Mouse (Mus musculus) effector memory CD4-positive, alpha-beta T cell, adult 5 months (primary cell): ENCODE results near the gene Nme3. TPM values are rescaled to one million over a fixed set of nuclear protein-coding genes. Genes with fewer than 3 reads are reported as not detected.

ENCODE experiments used
- polyA plus RNA-seq: library from polyadenylated mRNA; unstranded; fragments of 100-300 nt; shearing (Covaris generic); gene quantifications from one replicate; pipeline ENCODE4 v1.2.1, GENCODE M21; 2017

The Nme3 gene
- polyA plus RNA-seq, result 27.5 TPM

DNA sequence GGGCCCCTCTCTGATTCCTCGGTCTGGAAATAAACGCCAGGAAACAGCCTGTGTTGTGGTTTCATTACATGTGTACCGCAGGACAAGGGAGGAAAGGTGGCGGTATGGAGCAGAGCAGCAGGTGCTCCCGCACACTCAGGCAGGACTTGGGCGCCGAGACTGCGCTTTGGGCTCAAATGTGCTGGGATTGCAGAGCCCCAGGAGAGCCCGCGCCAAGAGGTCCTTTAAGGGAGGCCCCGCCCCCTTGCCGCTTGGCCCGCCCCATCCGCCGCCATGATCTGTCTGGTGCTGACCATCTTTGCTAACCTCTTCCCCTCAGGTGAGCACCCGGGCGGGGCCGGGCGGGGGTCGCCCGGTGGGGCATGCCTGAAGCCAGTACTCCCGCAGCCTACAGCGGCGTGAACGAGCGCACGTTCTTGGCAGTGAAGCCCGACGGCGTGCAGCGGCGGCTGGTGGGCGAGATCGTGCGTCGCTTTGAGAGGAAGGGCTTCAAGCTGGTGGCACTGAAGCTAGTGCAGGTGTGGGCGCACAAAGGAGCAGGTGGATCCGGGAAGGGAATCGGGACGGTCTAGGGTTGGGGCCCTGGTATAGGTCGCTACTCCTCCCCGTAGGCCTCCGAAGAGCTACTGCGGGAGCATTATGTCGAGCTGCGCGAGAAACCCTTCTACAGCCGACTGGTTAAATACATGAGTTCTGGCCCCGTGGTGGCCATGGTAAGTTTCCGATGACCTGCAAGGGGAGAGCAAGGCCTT lies at the start of gene Nme3:
Gene Nme3 (plus strand): TSS at position 260 of the 752 bp plus-strand sequence.

GRCm38 (mm10) chr17:24850065-24850772 lies 46.1 kb upstream of the Nme3 start, which contains the start of gene Fahd1:
Gene Fahd1, minus strand, starts transcription at chr17:24850364.

GRCm38 (mm10) chr17:24865776-24866175 lies 30.5 kb upstream of the Nme3 start, which contains the start of gene Igfals:
Gene Igfals, plus strand, starts transcription at chr17:24865997.

DNA sequence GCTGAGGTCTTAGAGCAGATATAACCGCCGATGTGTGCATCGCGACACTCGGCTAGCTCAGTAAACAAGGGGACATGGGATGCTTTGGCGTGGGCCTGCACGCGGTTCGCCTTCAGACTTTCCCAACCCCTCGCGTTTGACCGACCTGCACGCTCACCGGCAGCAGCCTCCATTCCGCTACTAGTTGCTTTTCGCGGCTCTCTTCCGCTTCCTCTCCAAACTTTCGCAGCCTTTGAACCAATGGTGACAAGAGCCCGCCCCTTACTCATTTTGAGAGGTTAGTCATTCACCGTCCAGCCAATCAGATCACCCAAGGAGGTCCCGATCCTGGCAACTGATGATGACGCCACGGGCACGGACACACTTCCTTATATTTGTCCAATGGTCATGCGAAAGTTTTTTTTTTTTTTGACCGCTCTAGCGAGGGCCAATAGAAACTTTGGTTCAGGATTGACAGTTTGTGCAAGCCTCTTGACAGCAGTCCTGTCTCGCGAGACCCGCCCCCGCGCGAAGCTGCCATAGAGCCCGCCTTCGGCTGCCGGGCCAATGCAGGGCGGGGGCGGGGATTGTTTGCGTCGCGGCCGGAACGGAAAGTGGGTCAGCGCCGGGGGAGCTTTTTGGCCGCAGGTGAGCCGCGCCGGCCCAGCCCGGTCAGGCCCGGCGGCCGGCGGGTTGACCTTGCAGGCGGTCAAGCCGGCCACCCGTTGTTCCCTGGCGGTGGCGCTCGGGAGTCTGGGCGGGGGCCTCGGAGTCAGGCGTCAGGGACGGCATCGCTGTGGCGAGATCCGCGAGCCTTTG lies 10.0 kb upstream of the Nme3 start, which contains the start of the genes Nubp2 and Spsb3:
Gene Nubp2 (minus strand): TSS at position 216 of the 798 bp plus-strand sequence.
Gene Spsb3 (plus strand): TSS at position 510 of the 798 bp plus-strand sequence.

DNA sequence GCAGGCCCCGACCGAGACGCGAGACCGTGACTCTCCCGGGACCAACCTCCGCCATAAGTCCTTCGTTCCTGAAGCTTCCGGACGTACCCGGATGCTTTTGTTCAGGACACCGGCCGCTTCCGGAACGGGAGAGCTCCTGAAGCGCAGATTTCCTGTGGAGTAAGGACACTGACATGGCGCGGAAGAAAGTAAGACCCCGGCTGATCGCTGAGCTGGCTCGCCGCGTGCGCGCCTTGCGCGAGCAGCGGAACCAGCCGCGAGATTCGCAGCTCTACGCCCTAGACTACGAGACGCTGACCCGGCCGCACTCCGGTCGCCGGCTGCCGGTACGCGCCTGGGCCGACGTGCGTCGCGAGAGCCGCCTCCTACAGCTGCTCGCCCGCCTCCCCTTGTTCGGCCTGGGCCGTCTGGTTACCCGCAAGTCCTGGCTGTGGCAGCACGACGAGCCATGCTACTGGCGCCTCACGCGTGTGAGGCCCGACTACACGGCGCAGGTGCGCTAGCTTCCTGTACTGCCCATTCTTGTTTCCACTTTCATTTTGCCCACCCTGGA lies 1.2 kb upstream of the Nme3 start, which contains the start of the genes Eme2 and Mrps34:
Gene Eme2 (minus strand): TSS at position 93 of the 553 bp plus-strand sequence.
Gene Mrps34 (plus strand): TSS at position 122 of the 553 bp plus-strand sequence.

GRCm38 (mm10) chr17:24936259-24937237 lies 40.2 kb downstream of the Nme3 start, which contains the start of gene Mapk8ip3:
Gene Mapk8ip3, minus strand, starts transcription at chr17:24936977.

Other genes starting within 250 kb of the Nme3 start
- 0.34 TPM for gene Slc9a3r2, start 246.2 kb upstream of the Nme3 start, polyA plus RNA-seq
- not detected for gene Npw, start 238.0 kb upstream of the Nme3 start, polyA plus RNA-seq
- gene Zfp598, start 226.8 kb upstream of the Nme3 start, polyA plus RNA-seq, result 20.9 TPM
- gene Syngr3, start 206.5 kb upstream of the Nme3 start, polyA plus RNA-seq, result 0.34 TPM
- gene Gfer, start 200.3 kb upstream of the Nme3 start, polyA plus RNA-seq, result 30.1 TPM
- gene Noxo1, start 200.3 kb upstream of the Nme3 start, polyA plus RNA-seq, result 1.4 TPM
- 40.1 TPM for gene Tbl3, start 188.8 kb upstream of the Nme3 start, polyA plus RNA-seq
- not detected for gene Rnf151, start 178.4 kb upstream of the Nme3 start, polyA plus RNA-seq
- gene Rps2, start 178.4 kb upstream of the Nme3 start, polyA plus RNA-seq, result 937 TPM
- 131 TPM for gene Ndufb10, start 172.0 kb upstream of the Nme3 start, polyA plus RNA-seq
- gene Rpl3l, start 168.7 kb upstream of the Nme3 start, polyA plus RNA-seq, result not detected
- gene Msrb1, start 159.9 kb upstream of the Nme3 start, polyA plus RNA-seq, result 8.5 TPM
- not detected for gene Hs3st6, start 143.5 kb upstream of the Nme3 start, polyA plus RNA-seq
- not detected for gene Meiob, start 92.2 kb upstream of the Nme3 start, polyA plus RNA-seq
- gene Hagh, start 56.4 kb upstream of the Nme3 start, polyA plus RNA-seq, result 37.5 TPM
- 0.34 TPM for gene Fahd1, start 46.1 kb upstream of the Nme3 start, polyA plus RNA-seq
- not detected for gene Igfals, start 30.5 kb upstream of the Nme3 start, polyA plus RNA-seq
- gene Nubp2, start 10.2 kb upstream of the Nme3 start, polyA plus RNA-seq, result 57.2 TPM
- gene Spsb3, start 9.9 kb upstream of the Nme3 start, polyA plus RNA-seq, result 61.2 TPM
- gene Eme2, start 1.4 kb upstream of the Nme3 start, polyA plus RNA-seq, result 35.7 TPM
- 43.8 TPM for gene Mrps34, start 1.4 kb upstream of the Nme3 start, polyA plus RNA-seq
- 56.1 TPM for gene Mapk8ip3, start 40.5 kb downstream of the Nme3 start, polyA plus RNA-seq
- 20.1 TPM for gene Jpt2, start 64.2 kb downstream of the Nme3 start, polyA plus RNA-seq
- gene Cramp1l, start 119.3 kb downstream of the Nme3 start, polyA plus RNA-seq, result 8.5 TPM
- 14.7 TPM for gene Ift140, start 119.6 kb downstream of the Nme3 start, polyA plus RNA-seq
- 0.42 TPM for gene Tmem204, start 187.1 kb downstream of the Nme3 start, polyA plus RNA-seq
- 18.4 TPM for gene Telo2, start 219.5 kb downstream of the Nme3 start, polyA plus RNA-seq
- gene Ptx4, start 224.3 kb downstream of the Nme3 start, polyA plus RNA-seq, result not detected
- 25.9 TPM for gene Clcn7, start 236.9 kb downstream of the Nme3 start, polyA plus RNA-seq